Mouse (Mus musculus): ENCODE results near the gene Arhgap15. TPM values are rescaled to one million over a fixed set of nuclear protein-coding genes. Genes with fewer than 3 reads are reported as not detected.

Gene Arhgap15
- total and polyA plus RNA-seq, 3 experiments = 1.5 to 2.8 TPM; not detected in 1

- Histone ChIP-seq H3K4me3 (ENCODE audit: control insufficient read depth in 1 of 2, insufficient read depth in 1 of 2, low read depth in 2 of 2, low read length in 2 of 2) (no peak overlapping the region), H3K27me3 (ENCODE audit: control insufficient read depth in 1 of 2, insufficient read depth in 2 of 2, low read length in 2 of 2) (no peaks in the 10 kb centered on the region), H3K79me2 (ENCODE audit: control insufficient read depth, insufficient read depth, low read length, poor library complexity) (no peaks in the 10 kb centered on the region), H3K9ac (ENCODE audit: control insufficient read depth, low read depth, low read length, poor library complexity, severe bottlenecking) (no peak overlapping the region), H3K9me3 (replicated peaks; ENCODE audit: insufficient read depth, low read length) (no peaks in the 10 kb centered on the region), H3K27ac (ENCODE audit: control insufficient read depth, low read depth, low read length) (no peak overlapping the region), H3K36me3 (ENCODE audit: control insufficient read depth in 1 of 2, insufficient read depth in 2 of 2, low read length in 2 of 2) (no peaks in the 10 kb centered on the region; a peak in 1 of 4 replicates), H3K4me1 (ENCODE audit: control insufficient read depth in 1 of 2, insufficient read depth in 2 of 2, low read length in 2 of 2) (peaks cover 0 to 3% of the 10 kb centered on the region in 2 experiments; a peak in 2 of 4 replicates)
- DNase-seq (ENCODE audit: low read depth, low spot score) = no peak
- no peak for TF ChIP-seq MAZ (IDR thresholded peaks at IDR 0.05; ENCODE audit: low read depth, low read length)
- TF ChIP-seq CTCF (IDR thresholded peaks at IDR 0.05 in 2 of 3, conservative IDR thresholded peaks at IDR 0.05 in 1 of 3; ENCODE audit: control insufficient read depth in 1 of 3, insufficient read depth in 1 of 3, low read depth in 2 of 3, low read length in 3 of 3, poor library complexity in 1 of 3, severe bottlenecking in 1 of 3) = no peak
- TF ChIP-seq HCFC1 (IDR thresholded peaks at IDR 0.05; ENCODE audit: low read depth, low read length) = no peak
- TF ChIP-seq ZNF384 (IDR thresholded peaks at IDR 0.05; ENCODE audit: low read depth, low read length) = no peak
Observed at GRCm38 (mm10) chr2:43761735-43762134, 13.1 kb downstream of the Arhgap15 start.

- no peaks in the 10 kb centered on the region; a peak in 1 of 4 replicates for H3K36me3 ChIP-seq (ENCODE audit: control insufficient read depth in 1 of 2, insufficient read depth in 2 of 2, low read length in 2 of 2)
- H3K27me3 ChIP-seq (ENCODE audit: control insufficient read depth in 1 of 2, insufficient read depth in 2 of 2, low read length in 2 of 2) = no peaks in the 10 kb centered on the region
- TF ChIP-seq HCFC1 (IDR thresholded peaks at IDR 0.05; ENCODE audit: low read depth, low read length) = no peak
- no peak for TF ChIP-seq ELF1 (IDR thresholded peaks at IDR 0.05; ENCODE audit: low read depth, low read length)
- TF ChIP-seq NELFE (IDR thresholded peaks at IDR 0.05; ENCODE audit: low read depth, low read length) = no peak
- TF ChIP-seq MAFK (IDR thresholded peaks at IDR 0.05; ENCODE audit: borderline replicate concordance, low read depth, low read length) = no peak
- no peak for TF ChIP-seq TBP (IDR thresholded peaks at IDR 0.05; ENCODE audit: low read depth, low read length)
- no peak for TF ChIP-seq POLR2AphosphoS5 (IDR thresholded peaks at IDR 0.05; ENCODE audit: borderline replicate concordance, low read depth, low read length)
- TF ChIP-seq CHD1 (IDR thresholded peaks at IDR 0.05; ENCODE audit: low read depth, low read length) = no peak
- TF ChIP-seq MAX (IDR thresholded peaks at IDR 0.05; ENCODE audit: low read length) = no peak
- no peak for TF ChIP-seq POLR2A (IDR thresholded peaks at IDR 0.05; ENCODE audit: control insufficient read depth in 1 of 2, insufficient read depth in 1 of 2, low read depth in 1 of 2, low read length in 2 of 2, poor library complexity in 1 of 2)
- TF ChIP-seq MYC (IDR thresholded peaks at IDR 0.05; ENCODE audit: low read depth, low read length) = no peak
- no peak for TF ChIP-seq GATA1 (IDR thresholded peaks at IDR 0.05; ENCODE audit: low read depth, low read length)
- TF ChIP-seq USF2 (IDR thresholded peaks at IDR 0.05; ENCODE audit: borderline replicate concordance in 1 of 2, insufficient read depth in 1 of 2, low read depth in 1 of 2, low read length in 2 of 2) = no peak
- no peak for TF ChIP-seq RCOR1 (IDR thresholded peaks at IDR 0.05; ENCODE audit: low read depth, low read length)
- TF ChIP-seq BHLHE40 (IDR thresholded peaks at IDR 0.05; ENCODE audit: borderline replicate concordance, low read depth, low read length) = no peak
- TF ChIP-seq ZMIZ1 (IDR thresholded peaks at IDR 0.05; ENCODE audit: low read depth, low read length) = no peak
- no peak for TF ChIP-seq MAZ (IDR thresholded peaks at IDR 0.05; ENCODE audit: low read depth, low read length)
- no peak for TF ChIP-seq TCF12 (IDR thresholded peaks at IDR 0.05; ENCODE audit: low read depth, low read length)
- TF ChIP-seq RAD21 (IDR thresholded peaks at IDR 0.05; ENCODE audit: low read depth, low read length) = no peak
- DNase-seq (ENCODE audit: low read depth, low spot score) = no peak
- no peaks in the 10 kb centered on the region for H3K79me2 ChIP-seq (ENCODE audit: control insufficient read depth, insufficient read depth, low read length, poor library complexity)
- no peaks in the 10 kb centered on the region for H3K9me3 ChIP-seq (replicated peaks; ENCODE audit: insufficient read depth, low read length)
- no peak overlapping the region for H3K4me3 ChIP-seq (ENCODE audit: control insufficient read depth in 1 of 2, insufficient read depth in 1 of 2, low read depth in 2 of 2, low read length in 2 of 2)
- H3K27ac ChIP-seq (ENCODE audit: control insufficient read depth, low read depth, low read length) = no peak overlapping the region
- peaks cover 0 to 3% of the 10 kb centered on the region in 2 experiments; a peak in 2 of 4 replicates for H3K4me1 ChIP-seq (ENCODE audit: control insufficient read depth in 1 of 2, insufficient read depth in 2 of 2, low read length in 2 of 2)
- H3K9ac ChIP-seq (ENCODE audit: control insufficient read depth, low read depth, low read length, poor library complexity, severe bottlenecking) = no peak overlapping the region
Observed at GRCm38 (mm10) chr2:43763279-43763678, 14.7 kb downstream of the Arhgap15 start.
